Mouse (Mus musculus) layer of hippocampus, adult 2 months (tissue): ENCODE measurements around the gene Psg20. TPM values are rescaled to one million over a fixed set of nuclear protein-coding genes. Genes with fewer than 3 reads are reported as not detected.
"Not testable (repeated sequence)": the region's sequence is repeated elsewhere in the genome, so short reads cannot be mapped to it uniquely, and the experiment has no call there.

Experiments
- DNase-seq, 2 experiments: peaks; one replicate each; pipeline ENCODE4 v3.0.0; 2022; ENCODE audit warnings: low spot score in 2 of 2
- H3K27ac ChIP-seq: fragments of 200-600 bp; 2 replicates; pipeline ENCODE4 v1.8.1; 2022
- H3K4me3 ChIP-seq: fragments of 200-600 bp; 2 replicates; pipeline ENCODE4 v1.8.1; 2022; ENCODE audit warnings: mild to moderate bottlenecking
- CTCF ChIP-seq: fragments of 200-600 bp; conservative IDR thresholded peaks from 2 replicates; pipeline ENCODE4 v1.8.1; 2022; ENCODE audit warnings: antibody characterized with exemption, mild to moderate bottlenecking, moderate library complexity
- long read RNA-seq, 2 experiments: library from polyadenylated mRNA; stranded (forward); transcript quantifications; one replicate each; pipeline ENCODE4 v2.0.0; 2021; ENCODE audit warnings: borderline mapping rate in 2 of 2
- total RNA-seq, 2 experiments: library from RNA; stranded (reverse); gene quantifications; 2 replicates each; pipeline ENCODE4 v1.2.3; 2021

Gene Psg20
- not detected for total RNA-seq
- long read RNA-seq, experiment 1: 0 reads
- long read RNA-seq, experiment 2: 0 reads

DNA sequence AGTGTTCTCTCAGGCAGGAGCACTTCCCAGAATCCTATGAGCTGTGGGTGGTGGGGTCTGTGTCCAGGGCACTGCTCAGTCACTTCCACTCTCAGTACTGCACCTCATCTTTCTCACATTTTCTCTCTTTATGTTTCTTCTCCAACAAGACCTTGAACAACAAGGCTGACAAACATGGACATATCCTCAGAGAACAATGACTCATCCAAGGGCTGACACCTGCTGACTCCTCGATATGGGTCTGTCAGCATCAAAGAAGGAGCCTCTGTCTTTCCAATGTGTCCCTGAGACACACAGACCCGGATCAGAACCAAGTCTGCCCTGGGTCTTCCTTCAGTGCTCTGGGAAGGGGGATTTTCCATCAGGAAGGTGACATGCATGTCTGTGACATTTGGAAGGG, at the start of gene Psg20:
Psg20 (minus strand) TSS at position 101 of the 400 bp plus-strand sequence.
- TF ChIP-seq CTCF: no peak

DNA sequence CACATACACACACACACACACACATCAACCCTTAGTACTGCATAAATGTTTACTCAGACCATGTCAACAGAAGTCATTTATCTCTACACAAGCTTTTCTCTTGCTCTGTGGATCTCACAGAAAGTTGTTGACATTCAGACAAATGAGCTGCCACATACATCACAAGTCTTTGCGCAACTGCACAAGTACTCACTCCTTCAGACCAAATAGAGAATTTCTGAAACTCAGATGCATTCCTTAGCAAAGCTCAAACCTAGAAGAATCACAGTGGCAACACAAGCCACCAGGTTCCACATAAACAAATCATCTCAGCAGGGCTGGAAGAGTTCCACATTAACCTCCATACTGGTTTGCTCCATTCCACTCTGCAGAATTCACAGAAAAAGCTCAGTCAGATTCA, 48.5 kb upstream of the Psg20 start:
- Histone ChIP-seq H3K4me3 (no peak overlapping the region), H3K27ac (no peak overlapping the region)
- no peak for DNase-seq
- no peak for TF ChIP-seq CTCF

More for the DNA sequence above, at the start of gene Psg20:
- H3K27ac ChIP-seq: no peak within 1 kb of the TSS
- H3K4me3 ChIP-seq: no peak within 1 kb of the TSS
- DNase-seq: no peak

DNA sequence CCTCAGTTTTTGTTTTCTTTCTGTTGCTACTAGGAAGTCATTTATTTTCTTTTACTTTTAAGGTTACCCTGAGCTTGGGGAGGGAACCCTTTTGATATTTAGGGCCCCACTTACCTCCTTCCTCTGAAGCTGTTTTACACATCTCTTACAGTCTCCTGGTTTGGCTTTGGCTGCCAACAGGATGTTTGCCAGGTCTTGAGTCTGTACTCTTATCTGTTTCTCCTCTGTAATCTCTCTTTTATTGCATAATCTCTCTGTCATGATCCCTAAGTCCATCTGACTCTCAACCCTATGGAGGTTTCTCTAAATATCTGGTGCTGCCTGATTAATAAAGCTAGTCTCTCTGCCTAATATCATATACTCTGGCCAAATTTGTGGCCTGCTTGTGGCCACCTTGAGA, 47.1 kb upstream of the Psg20 start:
- H3K27ac ChIP-seq: no peak overlapping the region
- DNase-seq: no peak
- no peak overlapping the region for H3K4me3 ChIP-seq
- TF ChIP-seq CTCF: no peak

GRCm38 (mm10) chr7:18728391-18728790, 42.4 kb upstream of the Psg20 start:
- no peak overlapping the region for H3K4me3 ChIP-seq
- H3K27ac ChIP-seq: no peak overlapping the region
- DNase-seq: no peak
- no peak for TF ChIP-seq CTCF

DNA sequence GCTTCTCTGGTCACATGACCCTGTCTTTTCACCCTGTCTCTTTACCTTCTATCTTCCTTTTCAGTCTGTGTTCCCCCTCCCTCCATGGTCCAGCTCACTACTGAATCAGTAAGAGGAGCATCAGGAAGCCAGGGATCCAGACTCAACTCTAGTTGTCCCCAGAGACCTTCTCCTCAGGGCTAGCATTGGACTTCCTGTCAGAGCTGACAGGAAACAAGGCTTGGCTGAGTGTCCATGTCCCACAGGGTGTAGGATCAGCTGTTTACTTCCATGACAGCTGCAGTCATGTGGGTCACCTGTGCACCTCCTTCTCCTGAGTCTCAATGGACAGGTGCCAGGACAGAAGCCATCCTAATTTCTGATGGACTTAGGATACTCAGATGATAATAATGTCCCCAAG, 39.9 kb upstream of the Psg20 start:
- not testable (repeated sequence) for H3K4me3 ChIP-seq, H3K27ac ChIP-seq, DNase-seq

- Histone ChIP-seq H3K4me3 (no peak overlapping the region), H3K27ac (no peak overlapping the region)
- no peak for TF ChIP-seq CTCF
- DNase-seq: no peak
These were observed 38.0 kb upstream of the Psg20 start for GRCm38 (mm10) chr7:18724001-18724400.

DNA sequence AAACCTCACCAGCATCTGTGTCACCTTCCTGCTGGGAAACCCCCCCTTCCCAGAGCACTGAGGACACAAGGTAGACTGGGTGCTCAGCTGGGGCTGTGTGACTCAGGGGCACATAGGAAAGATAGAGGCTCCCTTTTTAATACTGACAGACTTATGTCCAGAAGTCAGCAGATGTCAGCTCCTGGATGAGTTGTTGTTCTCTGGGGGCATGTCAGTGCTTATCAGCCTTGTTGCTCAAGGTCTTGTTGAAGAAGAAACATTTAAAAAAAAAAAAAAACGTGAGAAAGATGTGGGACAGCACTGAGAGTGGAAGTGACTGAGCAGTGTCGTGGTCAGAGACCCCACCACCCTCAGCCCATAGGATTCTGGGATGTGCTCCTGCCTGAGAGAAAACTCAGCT, 31.8 kb upstream of the Psg20 start, which contains the start of gene Psg22:
Psg22 (plus strand) TSS at position 301 of the 400 bp plus-strand sequence.
- TF ChIP-seq CTCF: no peak
- Histone ChIP-seq H3K27ac (no peak within 1 kb of the TSS), H3K4me3 (no peak within 1 kb of the TSS)
- DNase-seq: no peak

- no peak for TF ChIP-seq CTCF
- Histone ChIP-seq H3K27ac (no peak overlapping the region), H3K4me3 (no peak overlapping the region)
- DNase-seq: no peak
These were observed 29.6 kb upstream of the Psg20 start for GRCm38 (mm10) chr7:18715546-18715945.

DNA sequence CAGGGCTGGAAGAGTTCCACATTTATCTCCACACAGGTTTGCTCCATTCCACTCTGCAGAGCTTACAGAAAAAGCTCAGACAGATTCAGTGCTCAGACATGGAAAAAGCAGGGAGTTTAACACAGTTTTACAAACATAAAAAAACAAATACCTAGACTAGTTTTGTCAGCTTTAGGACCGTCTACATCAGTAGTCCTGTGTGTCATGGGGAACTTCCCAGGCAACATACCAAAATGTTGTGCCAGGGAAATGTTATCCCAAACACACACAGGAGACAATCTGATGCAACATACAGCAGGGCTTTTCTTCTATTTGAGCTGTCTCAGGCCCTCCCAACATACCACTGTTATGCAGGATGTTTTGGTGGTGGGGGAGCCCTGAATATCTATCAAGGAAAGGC, 24.9 kb upstream of the Psg20 start:
- Histone ChIP-seq H3K4me3 (no peak overlapping the region), H3K27ac (no peak overlapping the region)
- no peak for TF ChIP-seq CTCF
- DNase-seq: no peak

GRCm38 (mm10) chr7:18710331-18710730, 24.3 kb upstream of the Psg20 start:
- DNase-seq, H3K27ac ChIP-seq, H3K4me3 ChIP-seq: not testable (repeated sequence)
- TF ChIP-seq CTCF: peak; percentile 73

- Histone ChIP-seq H3K27ac (no peak overlapping the region), H3K4me3 (no peak overlapping the region)
- no peak for TF ChIP-seq CTCF
- DNase-seq: no peak
These were observed 399 bp downstream of the Psg20 start for GRCm38 (mm10) chr7:18685586-18685985.

GRCm38 (mm10) chr7:18679772-18680171, 6.2 kb downstream of the Psg20 start:
- TF ChIP-seq CTCF: peak; percentile 87
- H3K4me3 ChIP-seq: no peak overlapping the region
- peak; percentile 1 to 37 for DNase-seq
- H3K27ac ChIP-seq: no peak overlapping the region

GRCm38 (mm10) chr7:18656625-18657024, 29.4 kb downstream of the Psg20 start, which contains the start of gene Psg21:
TSS of gene Psg21 (minus strand) at chr7:18656725.
- H3K4me3 ChIP-seq, H3K27ac ChIP-seq, DNase-seq: not testable (repeated sequence)

DNA sequence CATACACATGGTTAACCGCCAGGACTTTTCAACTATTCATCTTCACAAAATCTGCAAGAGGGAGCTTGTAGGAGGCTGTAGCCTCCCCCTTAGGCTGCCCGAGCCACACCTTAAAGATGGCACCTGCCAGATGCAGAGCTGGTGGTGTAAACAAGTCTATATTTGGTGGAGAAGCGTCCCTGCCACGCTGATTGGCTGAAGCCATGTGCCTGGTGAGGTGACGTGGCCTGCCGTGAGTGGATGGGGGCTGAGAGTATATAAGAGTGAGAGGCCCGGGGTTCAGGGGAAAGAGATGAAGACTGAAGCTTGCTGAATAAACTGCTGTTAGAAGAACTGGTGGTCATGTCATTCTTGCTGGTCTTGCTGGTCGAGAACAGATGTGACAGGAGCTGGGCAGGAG, 59.1 kb downstream of the Psg20 start:
- H3K4me3 ChIP-seq, DNase-seq, H3K27ac ChIP-seq: not testable (repeated sequence)

Other genes starting within 250 kb of the Psg20 start
- not detected for gene Psg26, start 202.0 kb downstream of the Psg20 start, total RNA-seq
- not detected for gene Psg25, start 153.9 kb downstream of the Psg20 start, total RNA-seq
- gene Psg27, start 118.9 kb downstream of the Psg20 start, total RNA-seq: not detected
- not detected for gene Psg23, start 69.7 kb downstream of the Psg20 start, total RNA-seq
- gene Psg21, start 29.5 kb downstream of the Psg20 start, total RNA-seq: not detected
- gene Psg22, start 31.9 kb upstream of the Psg20 start, total RNA-seq: not detected
- gene Psg19, start 112.3 kb upstream of the Psg20 start, total RNA-seq: not detected
- not detected for gene Psg17, start 135.4 kb upstream of the Psg20 start, total RNA-seq
- 1 to 10 TPM; 2.3 to 2.6 TPM for gene Mill2, start 153.8 kb upstream of the Psg20 start, total RNA-seq
- gene Pglyrp1, start 185.1 kb upstream of the Psg20 start, total RNA-seq: 10 to 100 TPM; 15.1 to 15.2 TPM
- gene Ccdc61, start 224.2 kb upstream of the Psg20 start, total RNA-seq: 10 to 100 TPM; 10.9 to 12.6 TPM
- gene Nova2, start 239.7 kb upstream of the Psg20 start, total RNA-seq: 10 to 100 TPM; 82.7 to 85.4 TPM